Mouse (Mus musculus) brain, embryonic 14.5 days (tissue): ENCODE measurements around the gene Anp32b. TPM values are rescaled to one million over a fixed set of nuclear protein-coding genes. Genes with fewer than 3 reads are reported as not detected.

Source experiments
- DNase-seq: peaks from one replicate; pipeline ENCODE4 v3.0.0-alpha.2; 2011; ENCODE audit warnings: low read depth
- CTCF ChIP-seq: fragments of 200-500 bp; IDR thresholded peaks from 2 replicates; pipeline ENCODE4 v1.5.1; 2012; ENCODE audit warnings: inconsistent platforms, mild to moderate bottlenecking, moderate library complexity, borderline replicate concordance; ENCODE audit not compliant: insufficient read depth, insufficient read length; ENCODE audit errors: extremely low read depth
- POLR2A ChIP-seq: fragments of 200-500 bp; IDR thresholded peaks from 2 replicates; pipeline ENCODE4 v1.6.1; 2012; ENCODE audit warnings: mild to moderate bottlenecking, inconsistent platforms, borderline replicate concordance; ENCODE audit not compliant: poor library complexity, insufficient read depth, insufficient read length, severe bottlenecking; ENCODE audit errors: extremely low read depth
- polyA plus RNA-seq: library from polyadenylated mRNA; depleted of rRNA; stranded (reverse); fragments of >200 nt; gene quantifications from 2 replicates; pipeline ENCODE4 v1.2.3, GENCODE M21; 2012; rRNA removed

Anp32b gene
- polyA plus RNA-seq: 28.6 and 65.2 TPM in 2 replicates

DNA sequence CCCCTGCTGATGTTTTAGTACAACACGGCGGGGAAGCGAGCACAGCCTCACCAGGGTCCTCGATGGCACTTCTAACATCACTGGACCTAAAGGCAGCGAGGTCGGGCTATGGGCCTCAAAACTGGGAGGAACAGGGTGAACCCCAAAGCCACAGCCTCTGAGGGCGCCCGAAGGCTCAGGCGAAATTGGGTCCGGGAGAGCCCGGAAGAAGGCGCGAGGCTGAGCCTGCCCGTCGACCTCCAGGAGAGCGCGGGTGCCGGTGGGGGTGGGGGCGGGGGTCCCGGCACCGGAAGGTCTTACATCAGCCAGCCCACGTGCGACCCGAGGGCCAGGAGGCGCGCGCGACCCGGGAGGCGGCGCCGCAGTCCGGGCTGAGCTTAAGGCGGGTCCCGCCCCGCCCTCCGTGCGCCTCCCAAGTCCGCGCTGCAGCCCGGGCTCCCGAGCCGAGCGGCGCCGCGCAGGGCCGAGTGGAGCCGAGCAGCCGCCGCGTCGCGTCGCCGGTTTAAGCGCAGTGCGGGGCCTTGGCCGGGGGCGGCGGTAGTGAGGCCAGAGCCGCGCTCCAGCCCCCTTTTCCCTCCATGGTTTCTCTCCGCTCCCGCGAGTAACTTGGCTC lies at the start of gene Anp32b:
TSS of gene Anp32b (plus strand) at position 384 of the 613 bp plus-strand sequence.
- TF ChIP-seq CTCF: peak; percentile 65; the same call in 1 of the 2 replicates
- TF ChIP-seq POLR2A: peak; percentile 25; the same call in 1 of the 2 replicates

GRCm38 (mm10) chr4:46404042-46404795 lies 46.5 kb upstream of the Anp32b start:
- TF ChIP-seq POLR2A (no peak), CTCF (no peak)
- DNase-seq: no peak

More for the DNA sequence above, at the start of gene Anp32b:
- DNase-seq: peak; percentile 97

GRCm38 (mm10) chr4:46406966-46407703 lies 43.6 kb upstream of the Anp32b start:
- TF ChIP-seq CTCF (no peak), POLR2A (no peak)
- no peak for DNase-seq

DNA sequence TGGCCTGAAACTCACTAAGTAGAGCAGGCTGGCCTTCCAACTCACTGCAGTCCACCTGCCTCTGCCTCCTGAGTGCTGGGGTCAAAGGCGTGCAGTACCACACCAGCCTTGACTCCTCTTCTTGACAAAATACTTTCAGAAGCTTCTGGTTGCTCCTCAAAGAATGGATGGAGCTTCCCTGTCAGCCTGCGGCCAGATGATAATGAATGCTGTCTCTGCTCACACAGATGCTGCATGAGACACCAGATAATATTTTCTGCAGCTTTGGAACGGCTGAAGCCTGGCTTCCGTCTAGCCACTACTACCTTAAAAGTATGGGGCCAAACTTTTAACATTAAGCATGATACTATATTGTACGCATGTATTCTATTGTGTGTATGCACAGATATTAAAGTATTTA lies 40.0 kb upstream of the Anp32b start:
- no peak for DNase-seq
- TF ChIP-seq CTCF (no peak), POLR2A (no peak)

- TF ChIP-seq CTCF (no peak), POLR2A (no peak)
- DNase-seq: no peak
Measured at GRCm38 (mm10) chr4:46411489-46411888, 39.2 kb upstream of the Anp32b start.

- no peak for DNase-seq
- TF ChIP-seq CTCF (no peak), POLR2A (no peak)
Measured at GRCm38 (mm10) chr4:46412113-46412512, 38.6 kb upstream of the Anp32b start.

- no peak for DNase-seq
- TF ChIP-seq POLR2A (no peak), CTCF (no peak)
Measured at GRCm38 (mm10) chr4:46413406-46413805, 37.3 kb upstream of the Anp32b start, which contains the start of gene Hemgn. Gene Hemgn, minus strand, starts transcription at chr4:46413506.

- no peak for DNase-seq
- TF ChIP-seq POLR2A (no peak), CTCF (peak; percentile 43; the same call in 1 of the 2 replicates)
Measured at GRCm38 (mm10) chr4:46417491-46417890, 33.2 kb upstream of the Anp32b start.

GRCm38 (mm10) chr4:46418851-46419250 lies 31.9 kb upstream of the Anp32b start:
- DNase-seq: no peak
- TF ChIP-seq POLR2A: no peak
- no peak for TF ChIP-seq CTCF

DNA sequence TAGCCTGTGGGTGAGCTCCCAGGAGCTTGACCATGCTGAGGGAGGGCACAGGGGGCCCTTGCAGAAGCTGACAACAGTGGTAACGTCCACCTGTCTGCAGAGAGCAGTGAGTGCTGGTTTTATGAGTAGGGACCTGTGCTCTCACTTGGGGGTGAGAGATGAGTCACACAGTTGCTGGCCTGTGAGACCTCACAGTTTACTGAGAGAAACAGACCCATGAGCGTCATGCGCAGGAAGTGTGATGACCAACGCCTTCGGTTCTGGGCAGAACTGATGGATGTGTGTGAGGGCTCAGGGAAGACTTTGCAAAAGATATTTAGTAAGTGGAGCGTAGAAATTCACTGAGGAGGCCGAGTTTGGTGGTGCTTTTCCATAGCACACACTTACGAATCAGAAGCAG lies 28.1 kb upstream of the Anp32b start:
- TF ChIP-seq POLR2A (no peak), CTCF (no peak)
- no peak for DNase-seq

GRCm38 (mm10) chr4:46428903-46429499 lies 21.7 kb upstream of the Anp32b start:
- DNase-seq: peak; percentile 91
- TF ChIP-seq CTCF: no peak
- no peak for TF ChIP-seq POLR2A
